Mouse (Mus musculus) neural tube, embryonic 13.5 days (tissue): ENCODE data around the gene Kndc1. TPM values are rescaled to one million over a fixed set of nuclear protein-coding genes. Genes with fewer than 3 reads are reported as not detected.

Source experiments
- ATAC-seq: fragments of 200-750 bp; cut with Nextera tagmentation; 2 replicates; pipeline ENCODE4 v1.8.0; 2017; ENCODE audit warnings: low read depth, mild to moderate bottlenecking, moderate TSS enrichment, moderate library complexity
- H3K27ac ChIP-seq: fragments of 300-500 bp; sonication (generic); replicated peaks from 2 replicates; pipeline ENCODE4 v1.5.1; 2015; ENCODE audit warnings: moderate library complexity, mild to moderate bottlenecking, inconsistent platforms
- H3K27me3 ChIP-seq: fragments of 300-500 bp; sonication (generic); 2 replicates; pipeline ENCODE4 v1.6.1; 2015; ENCODE audit warnings: mild to moderate bottlenecking, inconsistent platforms
- H3K36me3 ChIP-seq: fragments of 300-500 bp; sonication (generic); 2 replicates; pipeline ENCODE4 v1.6.1; 2015; ENCODE audit warnings: mild to moderate bottlenecking, inconsistent platforms
- H3K4me1 ChIP-seq: fragments of 300-500 bp; sonication (generic); replicated peaks from 2 replicates; pipeline ENCODE4 v1.6.1; 2015; ENCODE audit warnings: inconsistent platforms
- H3K4me2 ChIP-seq: fragments of 300-500 bp; sonication (generic); 2 replicates; pipeline ENCODE4 v1.6.1; 2015; ENCODE audit warnings: inconsistent platforms, mild to moderate bottlenecking, moderate library complexity
- H3K4me3 ChIP-seq: fragments of 300-500 bp; sonication (generic); 2 replicates; pipeline ENCODE4 v1.5.1; 2015; ENCODE audit warnings: mild to moderate bottlenecking, inconsistent platforms
- H3K9ac ChIP-seq: fragments of 300-500 bp; sonication (generic); 2 replicates; pipeline ENCODE4 v1.6.1; 2015; ENCODE audit warnings: moderate library complexity, mild to moderate bottlenecking, inconsistent platforms
- H3K9me3 ChIP-seq: fragments of 300-500 bp; sonication (generic); 2 replicates; pipeline ENCODE4 v1.6.1; 2016; ENCODE audit warnings: inconsistent platforms
- WGBS: fragments of 180-500 bp; shearing (Covaris S2); methylation state at CpG from one replicate; pipeline ENCODE4 v1.1.7; 2015; 5-methylcytosine and 5-hydroxymethylcytosine counted together
- polyA plus RNA-seq: library from polyadenylated mRNA; unstranded; fragments of >200 nt; fragmentation: Nextera tagmentation; extraction: Ambion mirVana; gene quantifications from 2 replicates; pipeline ENCODE4 v1.2.1, GENCODE M21; 2015

Gene Kndc1
- polyA plus RNA-seq, 1 experiment from 2014 or later, result 6.0 TPM

DNA sequence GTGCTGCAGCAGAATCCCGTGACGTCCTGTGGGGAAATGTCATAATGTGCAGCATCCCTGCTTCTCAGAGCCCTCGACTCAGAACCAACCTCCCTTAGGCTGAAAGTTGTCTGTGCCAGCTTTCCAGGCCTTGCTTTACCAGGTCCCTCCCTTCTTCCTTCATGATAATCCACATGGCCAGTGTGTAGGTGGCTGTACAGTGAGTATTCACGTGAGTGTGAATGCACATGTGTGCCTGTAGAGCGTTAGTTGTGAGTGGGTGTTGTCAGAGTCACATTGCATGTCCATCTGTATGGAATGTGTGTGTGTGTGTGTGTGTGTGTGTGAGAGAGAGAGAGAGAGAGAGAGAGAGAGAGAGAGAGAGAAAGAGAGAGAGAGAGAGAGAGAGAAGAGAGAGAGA lies 16.4 kb upstream of the Kndc1 start:
- Histone ChIP-seq H3K4me1 (peaks cover 3% of the 10 kb centered on the region; the same call in 1 of the 2 replicates), H3K36me3 (peaks cover 11% of the 10 kb centered on the region; the same call in 1 of the 2 replicates), H3K27me3 (no peaks in the 10 kb centered on the region), H3K27ac (no peak overlapping the region), H3K9ac (no peak overlapping the region), H3K4me2 (no peak overlapping the region), H3K9me3 (no peaks in the 10 kb centered on the region), H3K4me3 (no peak overlapping the region)
- ATAC-seq, result no peak
- 69% methylated on average over 5 of the region's 5 CpGs for WGBS

DNA sequence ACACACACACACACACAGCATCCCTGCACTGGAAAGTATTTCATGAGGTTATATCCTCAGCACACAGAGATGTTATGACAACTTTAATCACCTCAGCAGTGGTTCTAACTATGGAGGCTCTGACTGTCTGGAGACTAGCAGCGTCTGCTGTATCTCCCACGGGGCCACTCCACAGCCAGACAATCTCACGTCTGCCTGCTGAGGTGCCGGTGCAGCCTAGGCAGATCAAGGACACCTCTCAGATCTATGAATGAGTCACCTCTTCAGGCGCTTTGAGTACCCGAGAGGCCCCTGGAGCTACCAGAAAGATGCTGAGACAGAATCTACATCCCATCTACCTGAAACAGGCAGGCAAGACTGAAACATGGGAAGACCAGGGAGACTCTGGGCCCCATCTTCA lies 15.9 kb upstream of the Kndc1 start:
- H3K27me3 ChIP-seq, result no peaks in the 10 kb centered on the region
- H3K4me1 ChIP-seq, result peaks cover 3% of the 10 kb centered on the region; the same call in 1 of the 2 replicates
- no peak for ATAC-seq
- H3K9me3 ChIP-seq, result no peaks in the 10 kb centered on the region
- H3K27ac ChIP-seq, result no peak overlapping the region
- H3K9ac ChIP-seq, result no peak overlapping the region
- no peak overlapping the region for H3K4me3 ChIP-seq
- WGBS, result 54% methylated on average over 6 of the region's 6 CpGs
- H3K4me2 ChIP-seq, result no peak overlapping the region
- peaks cover 11% of the 10 kb centered on the region; the same call in 1 of the 2 replicates for H3K36me3 ChIP-seq

DNA sequence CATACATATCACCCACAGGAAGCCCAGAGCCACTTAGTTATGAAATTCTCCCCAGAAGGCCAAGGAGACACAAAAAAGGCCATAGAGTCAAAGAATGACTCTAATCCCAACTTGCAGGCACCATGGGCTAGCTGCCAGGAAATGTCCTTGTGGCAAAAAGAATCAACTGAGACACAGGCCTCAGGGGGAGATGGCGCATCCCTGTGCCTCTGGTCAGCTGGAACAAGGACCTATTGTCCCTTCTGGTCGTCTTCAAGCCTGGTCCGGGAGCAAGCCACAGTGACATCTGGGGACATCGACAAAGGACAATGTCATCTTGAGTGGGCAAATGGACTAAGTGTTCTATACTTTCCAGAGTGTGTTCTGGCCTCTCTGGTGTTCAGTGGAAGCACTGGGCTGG lies 11.0 kb upstream of the Kndc1 start:
- Histone ChIP-seq H3K27me3 (no peaks in the 10 kb centered on the region), H3K4me1 (peaks cover 2% of the 10 kb centered on the region; the same call in 1 of the 2 replicates), H3K4me3 (no peak overlapping the region), H3K4me2 (no peak overlapping the region), H3K36me3 (no peaks in the 10 kb centered on the region), H3K9me3 (no peaks in the 10 kb centered on the region), H3K9ac (no peak overlapping the region), H3K27ac (no peak overlapping the region)
- ATAC-seq, result no peak
- WGBS, result 80% methylated on average over 4 of the region's 4 CpGs

DNA sequence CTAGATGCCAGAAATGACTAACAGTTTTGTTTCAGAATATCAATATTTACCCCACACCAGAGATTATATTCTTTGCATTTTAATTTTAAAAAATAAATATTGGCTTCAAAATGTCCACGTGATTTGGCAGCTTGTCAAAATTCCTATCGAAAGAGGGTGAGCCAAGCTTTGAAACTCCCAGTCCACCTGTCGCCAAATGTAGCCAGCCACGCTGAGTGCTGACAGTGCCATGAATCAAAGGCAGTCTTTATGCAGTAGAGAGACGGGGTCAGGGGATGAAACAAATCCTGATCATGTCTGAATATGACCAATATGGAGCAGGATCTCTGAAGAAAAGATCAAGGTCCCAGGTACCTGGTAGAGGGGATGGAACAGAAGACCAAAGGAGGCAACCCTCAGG lies 2.7 kb upstream of the Kndc1 start:
- no peak overlapping the region for H3K9ac ChIP-seq
- no peak overlapping the region for H3K27ac ChIP-seq
- H3K4me2 ChIP-seq, result no peak overlapping the region
- no peak overlapping the region for H3K4me3 ChIP-seq
- peaks cover 44% of the 10 kb centered on the region for H3K27me3 ChIP-seq
- WGBS, result 75% methylated on average over 5 of the region's 5 CpGs
- no peaks in the 10 kb centered on the region for H3K36me3 ChIP-seq
- no peak for ATAC-seq
- H3K9me3 ChIP-seq, result no peaks in the 10 kb centered on the region
- H3K4me1 ChIP-seq, result peaks cover 20% of the 10 kb centered on the region

DNA sequence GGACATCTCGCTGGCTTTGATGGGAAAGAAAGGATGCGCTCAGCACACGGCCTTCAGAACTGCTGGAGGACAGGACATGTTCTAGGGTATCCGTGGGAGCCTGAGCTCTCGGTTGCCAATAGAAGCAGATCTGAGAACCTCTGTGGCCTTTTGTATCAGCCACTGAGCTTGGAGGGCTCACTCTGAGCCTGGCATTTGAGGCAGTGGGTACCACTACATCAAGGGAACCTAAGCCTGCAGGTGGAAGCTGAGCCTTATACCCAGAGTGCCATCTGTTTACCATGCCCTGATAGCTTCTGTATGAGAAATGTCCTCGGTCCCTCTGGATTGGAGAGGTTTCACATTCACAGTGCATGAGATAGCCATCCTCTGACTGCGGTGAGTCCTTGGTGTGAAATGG lies 1.8 kb downstream of the Kndc1 start:
- Histone ChIP-seq H3K4me1 (peaks cover 20% of the 10 kb centered on the region), H3K9ac (no peak overlapping the region), H3K4me3 (peak overlapping the region; percentile 57; the same call in 1 of the 2 replicates), H3K27ac (no peak overlapping the region), H3K36me3 (no peaks in the 10 kb centered on the region), H3K27me3 (peaks cover 48% of the 10 kb centered on the region), H3K9me3 (no peaks in the 10 kb centered on the region), H3K4me2 (peak overlapping the region; percentile 82; the same call in 1 of the 2 replicates)
- WGBS, result 73% methylated on average over 7 of the region's 7 CpGs
- no peak for ATAC-seq

DNA sequence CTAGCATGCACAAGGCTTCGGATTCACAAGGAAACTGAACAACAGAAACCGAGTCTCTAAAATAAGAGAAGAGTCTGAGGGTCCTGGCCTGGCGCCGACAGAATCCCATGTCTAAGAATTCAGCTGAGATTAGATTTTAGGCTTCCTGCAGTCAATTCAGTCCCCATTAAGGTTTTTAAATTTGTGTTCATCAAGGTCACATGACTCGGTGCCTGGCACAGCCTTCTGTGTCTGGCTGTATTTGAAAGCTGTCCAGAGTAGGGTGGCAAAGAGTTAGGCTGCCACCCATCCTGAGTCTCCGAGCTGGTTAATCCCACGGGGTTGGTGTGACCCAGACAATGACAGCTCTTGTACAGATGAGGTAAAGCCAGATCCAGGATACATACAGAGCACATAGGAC lies 2.3 kb downstream of the Kndc1 start:
- Histone ChIP-seq H3K36me3 (no peaks in the 10 kb centered on the region), H3K4me1 (peaks cover 20% of the 10 kb centered on the region), H3K27me3 (peaks cover 48% of the 10 kb centered on the region), H3K4me3 (no peak overlapping the region), H3K9ac (no peak overlapping the region), H3K4me2 (no peak overlapping the region), H3K27ac (no peak overlapping the region), H3K9me3 (no peaks in the 10 kb centered on the region)
- no peak for ATAC-seq
- WGBS, result 85% methylated on average over 7 of the region's 7 CpGs

DNA sequence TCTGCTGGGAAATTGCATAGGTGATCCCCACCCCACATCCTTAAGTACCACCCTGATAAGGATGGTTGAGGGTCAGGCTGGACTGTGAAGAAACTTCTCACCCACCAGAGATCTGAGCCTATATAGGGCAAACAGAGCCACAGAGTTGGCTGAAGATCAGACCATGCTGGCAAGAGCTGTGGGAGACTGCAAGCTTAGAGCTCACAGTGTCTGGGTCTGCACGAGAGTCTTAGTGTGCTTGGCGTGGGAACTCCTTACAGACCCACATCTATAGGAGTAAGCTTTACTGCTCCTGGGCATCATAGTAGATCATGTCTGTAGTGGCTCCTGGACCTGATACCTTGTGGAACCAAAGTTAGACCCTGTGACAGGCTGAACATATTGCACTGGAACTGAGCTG lies 4.1 kb downstream of the Kndc1 start:
- no peaks in the 10 kb centered on the region for H3K36me3 ChIP-seq
- H3K4me2 ChIP-seq, result no peak overlapping the region
- H3K4me3 ChIP-seq, result no peak overlapping the region
- H3K27ac ChIP-seq, result no peak overlapping the region
- peaks cover 20% of the 10 kb centered on the region for H3K4me1 ChIP-seq
- H3K27me3 ChIP-seq, result peaks cover 35% of the 10 kb centered on the region
- no peak for ATAC-seq
- H3K9ac ChIP-seq, result no peak overlapping the region
- H3K9me3 ChIP-seq, result no peaks in the 10 kb centered on the region
- WGBS, result 91% methylated on average over 2 of the region's 2 CpGs

DNA sequence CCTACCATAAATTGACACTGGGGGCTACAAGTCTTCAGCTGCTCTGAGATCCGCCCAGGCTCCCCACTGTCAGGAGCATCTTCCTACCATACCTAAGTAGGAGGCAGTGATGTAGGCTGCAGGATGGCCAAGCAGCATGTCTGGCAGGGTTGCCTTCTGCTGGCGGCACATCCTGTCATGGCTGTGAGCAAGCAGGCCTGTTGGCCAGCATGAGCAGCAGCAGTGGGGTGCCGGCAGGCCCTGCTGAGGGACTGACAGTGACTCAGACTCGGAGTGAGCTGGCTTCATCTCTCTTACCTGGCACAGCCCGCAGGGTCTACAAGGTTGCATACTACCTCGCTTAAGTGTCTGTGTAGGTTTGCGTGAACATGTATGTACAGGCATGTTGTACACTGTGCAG lies 5.0 kb downstream of the Kndc1 start:
- no peak overlapping the region for H3K4me3 ChIP-seq
- 84% methylated on average over 7 of the region's 7 CpGs for WGBS
- no peaks in the 10 kb centered on the region for H3K9me3 ChIP-seq
- no peak overlapping the region for H3K4me2 ChIP-seq
- H3K27ac ChIP-seq, result no peak overlapping the region
- peaks cover 26% of the 10 kb centered on the region for H3K27me3 ChIP-seq
- ATAC-seq, result no peak
- H3K36me3 ChIP-seq, result no peaks in the 10 kb centered on the region
- no peak overlapping the region for H3K9ac ChIP-seq
- peaks cover 16% of the 10 kb centered on the region for H3K4me1 ChIP-seq

DNA sequence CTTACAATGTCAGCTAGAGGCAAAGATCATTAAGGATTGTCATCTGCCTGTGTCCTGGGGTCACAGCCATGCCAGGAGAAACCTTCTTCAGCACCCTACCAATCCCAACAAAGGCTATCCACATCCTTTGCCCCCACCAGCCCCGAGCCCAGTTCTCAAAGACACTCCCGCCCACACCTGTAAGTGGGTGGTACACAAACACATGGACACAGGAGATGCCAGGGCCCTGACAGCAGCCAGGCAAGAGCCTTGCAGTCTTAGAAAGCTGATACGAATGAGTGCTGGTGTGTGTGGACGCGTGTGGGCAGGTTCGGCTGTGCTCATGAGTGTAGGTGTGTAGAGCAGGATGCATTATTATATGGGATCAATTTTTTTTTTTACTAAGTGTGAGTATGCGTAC lies 6.0 kb downstream of the Kndc1 start:
- H3K4me2 ChIP-seq, result no peak overlapping the region

DNA sequence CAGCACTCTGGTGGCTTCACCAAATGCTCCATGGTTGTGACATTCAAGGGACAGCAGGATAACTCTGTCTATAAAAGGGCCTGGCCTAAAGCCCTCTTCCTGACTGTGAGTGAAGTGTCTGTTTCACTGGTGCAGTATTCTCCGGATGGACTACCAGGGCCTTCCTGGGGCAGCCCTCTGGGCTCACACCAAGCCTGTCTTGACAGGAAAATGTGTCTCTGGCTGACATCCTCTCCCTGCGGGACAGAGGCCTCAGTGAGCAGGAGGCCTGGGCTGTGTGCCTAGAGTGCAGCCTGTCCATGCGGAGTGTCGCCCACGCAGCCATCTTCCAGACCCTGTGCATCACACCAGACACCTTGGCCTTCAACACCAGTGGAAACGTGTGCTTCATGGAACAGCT lies 6.4 kb downstream of the Kndc1 start:
- Histone ChIP-seq H3K4me2 (no peak overlapping the region), H3K4me3 (no peak overlapping the region), H3K27me3 (peaks cover 12% of the 10 kb centered on the region), H3K27ac (no peak overlapping the region), H3K9me3 (no peaks in the 10 kb centered on the region), H3K9ac (no peak overlapping the region), H3K36me3 (no peaks in the 10 kb centered on the region), H3K4me1 (peaks cover 15% of the 10 kb centered on the region)
- WGBS, result 87% methylated on average over 6 of the region's 6 CpGs
- ATAC-seq, result no peak

More for the DNA sequence above, 6.0 kb downstream of the Kndc1 start:
- Histone ChIP-seq H3K36me3 (no peaks in the 10 kb centered on the region), H3K9me3 (no peaks in the 10 kb centered on the region), H3K4me1 (peaks cover 15% of the 10 kb centered on the region), H3K9ac (no peak overlapping the region), H3K27ac (no peak overlapping the region), H3K27me3 (peaks cover 16% of the 10 kb centered on the region), H3K4me3 (no peak overlapping the region)
- no peak for ATAC-seq
- WGBS, result 93% methylated on average over 7 of the region's 7 CpGs

DNA sequence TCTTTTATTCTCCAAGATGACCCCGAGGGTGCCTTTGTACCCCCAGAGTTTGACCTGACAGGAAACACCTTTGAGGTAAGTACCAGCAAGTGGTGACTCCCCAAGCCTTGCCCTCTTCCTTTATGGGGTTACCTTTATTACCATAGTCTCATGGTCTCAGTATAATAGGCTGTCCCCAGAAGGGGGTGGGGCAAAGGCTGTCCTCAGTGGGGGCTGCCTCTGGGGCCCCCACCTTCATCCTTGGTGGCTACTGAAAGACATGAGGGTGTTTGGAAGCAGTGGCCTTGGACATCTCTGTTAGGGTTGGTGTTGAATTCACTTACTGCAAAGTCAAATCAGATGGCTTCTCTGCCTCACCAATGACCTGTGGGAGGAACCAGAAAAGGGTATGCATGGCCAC lies 7.5 kb downstream of the Kndc1 start:
- no peak overlapping the region for H3K4me2 ChIP-seq
- ATAC-seq, result no peak
- no peak overlapping the region for H3K9ac ChIP-seq
- H3K4me3 ChIP-seq, result no peak overlapping the region
- no peaks in the 10 kb centered on the region for H3K9me3 ChIP-seq
- H3K4me1 ChIP-seq, result peaks cover 15% of the 10 kb centered on the region
- WGBS, result 27% methylated on average over 1 of the region's 1 CpGs
- no peak overlapping the region for H3K27ac ChIP-seq
- H3K36me3 ChIP-seq, result no peaks in the 10 kb centered on the region
- H3K27me3 ChIP-seq, result 0 out of 2 replicates have a peak, but pooled peaks cover 4% of the 10 kb centered on the region

DNA sequence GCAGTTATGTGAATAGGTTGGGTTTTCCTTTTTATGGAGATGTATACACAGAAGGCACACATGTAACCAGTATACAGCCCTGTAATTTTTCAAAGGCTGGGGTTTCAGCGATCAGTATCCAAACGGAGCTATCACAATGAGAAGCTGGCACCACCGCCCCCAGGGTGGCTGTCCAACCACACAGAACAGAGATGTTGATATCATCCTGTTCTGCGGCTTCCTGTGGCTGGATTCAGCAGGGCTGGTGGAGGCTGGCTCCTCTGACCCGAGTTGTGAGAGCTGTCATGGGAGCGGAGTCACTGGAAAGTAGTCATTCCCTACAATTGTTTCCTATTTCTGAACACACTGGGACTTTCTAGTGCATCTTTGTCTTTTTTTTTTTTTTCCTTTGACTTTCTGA lies 10.8 kb downstream of the Kndc1 start:
- H3K27ac ChIP-seq, result no peak overlapping the region

DNA sequence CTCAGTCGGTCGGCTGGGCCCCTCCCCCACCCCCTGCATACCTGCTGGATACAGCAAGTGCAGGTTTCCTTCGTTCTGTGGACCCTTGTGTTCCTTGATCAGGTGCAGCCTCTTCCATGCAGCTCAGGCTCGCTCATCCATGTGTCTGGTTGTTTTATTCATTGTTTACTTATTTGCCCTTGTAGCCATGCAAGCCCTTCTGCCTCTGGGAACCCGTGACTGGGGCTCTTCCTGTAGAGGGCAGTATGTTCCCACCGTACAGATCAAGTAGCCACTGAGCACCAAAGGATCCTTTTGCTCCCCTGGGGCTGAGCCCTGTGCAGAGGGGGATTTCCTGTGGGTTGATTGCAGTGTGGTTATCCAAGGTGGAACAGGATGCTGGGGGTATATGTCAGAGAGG lies 11.2 kb downstream of the Kndc1 start:
- H3K36me3 ChIP-seq, result no peaks in the 10 kb centered on the region
- H3K27me3 ChIP-seq, result no peaks in the 10 kb centered on the region
- H3K4me2 ChIP-seq, result peak overlapping the region; percentile 32
- H3K27ac ChIP-seq, result no peak overlapping the region
- 3% methylated on average over 6 of the region's 6 CpGs for WGBS
- H3K4me3 ChIP-seq, result no peak overlapping the region
- no peaks in the 10 kb centered on the region for H3K9me3 ChIP-seq
- peak overlapping the region; percentile 51; the same call in 1 of the 2 replicates for H3K9ac ChIP-seq
- H3K4me1 ChIP-seq, result peaks cover 36% of the 10 kb centered on the region
- peak; percentile 55; the same call in 1 of the 2 replicates for ATAC-seq

More for the DNA sequence above, 10.8 kb downstream of the Kndc1 start:
- Histone ChIP-seq H3K9ac (peak overlapping the region; percentile 51), H3K9me3 (no peaks in the 10 kb centered on the region), H3K27me3 (no peaks in the 10 kb centered on the region), H3K4me3 (no peak overlapping the region), H3K4me1 (peaks cover 32% of the 10 kb centered on the region), H3K36me3 (no peaks in the 10 kb centered on the region), H3K4me2 (peak overlapping the region; percentile 32)
- ATAC-seq, result no peak
- 17% methylated on average over 6 of the region's 6 CpGs for WGBS
